Mouse (Mus musculus) heart, postnatal 25 days (tissue): ENCODE data around the gene Prop1. TPM values are rescaled to one million over a fixed set of nuclear protein-coding genes. Genes with fewer than 3 reads are reported as not detected.
A peak's percentile ranks its signal among the peaks of the same experiment; 100 is the strongest.

Source experiments
- DNase-seq: peaks from one replicate; pipeline ENCODE4 v3.0.0; 2022; ENCODE audit warnings: low spot score
- intact Hi-C: fragments of 180-260 bp; cut with DNase I; formaldehyde crosslinking; loops from one replicate; pipeline ENCODE4 v1.15.1; 2025
- total RNA-seq, 2 experiments: library from RNA; stranded (reverse); gene quantifications; 2 replicates each; pipeline ENCODE4 v1.2.3; 2021

Gene Prop1
- not detected for total RNA-seq

DNA sequence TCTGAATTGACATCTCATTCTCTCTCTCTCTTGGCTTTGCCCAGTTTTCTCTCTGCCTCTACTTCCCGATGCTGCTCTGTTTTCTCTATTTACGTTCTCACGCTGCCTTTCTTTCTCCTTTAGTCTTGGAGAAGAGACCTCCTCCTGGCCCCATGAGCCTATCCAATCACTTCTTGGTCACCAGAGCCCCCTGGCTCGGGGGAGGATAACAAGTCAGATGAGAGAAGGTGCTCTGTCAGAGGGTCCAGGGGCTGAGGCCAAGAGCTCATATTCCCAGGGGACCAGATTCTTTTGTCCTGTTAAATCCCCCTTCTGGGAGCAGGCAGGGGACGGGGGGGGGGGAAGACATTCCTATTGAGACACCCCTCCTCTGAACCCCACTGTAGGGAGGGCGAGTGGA, at the start of gene Prop1:
Gene Prop1 (minus strand): TSS at position 101 of the 400 bp plus-strand sequence.
- DNase-seq, result no peak

DNA sequence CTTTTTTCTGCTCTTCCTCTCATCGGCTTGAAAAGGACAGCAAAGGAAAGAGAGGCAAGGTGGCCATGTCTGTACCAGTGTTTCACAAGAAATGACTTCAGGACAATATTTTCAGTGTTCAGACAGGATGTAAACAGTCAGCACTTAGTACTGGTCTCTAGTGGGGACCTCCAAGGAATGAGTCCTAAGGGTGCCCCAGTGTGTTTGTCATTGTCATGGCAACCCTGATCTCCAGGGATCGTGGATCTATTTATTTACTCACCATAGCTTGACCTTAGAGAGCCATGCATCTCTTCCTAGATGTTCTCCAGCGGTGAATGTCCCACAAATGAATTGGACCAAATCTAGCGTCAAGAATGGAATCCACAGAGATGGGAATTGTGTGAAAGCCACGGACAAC, 49.7 kb upstream of the Prop1 start, which contains the start of gene Olfr51:
Gene Olfr51 (plus strand): TSS at position 301 of the 400 bp plus-strand sequence.
- intact Hi-C loops, result no loop called here
- DNase-seq, result no peak

More for the DNA sequence above, at the start of gene Prop1:
- intact Hi-C loops, result no loop called here

DNA sequence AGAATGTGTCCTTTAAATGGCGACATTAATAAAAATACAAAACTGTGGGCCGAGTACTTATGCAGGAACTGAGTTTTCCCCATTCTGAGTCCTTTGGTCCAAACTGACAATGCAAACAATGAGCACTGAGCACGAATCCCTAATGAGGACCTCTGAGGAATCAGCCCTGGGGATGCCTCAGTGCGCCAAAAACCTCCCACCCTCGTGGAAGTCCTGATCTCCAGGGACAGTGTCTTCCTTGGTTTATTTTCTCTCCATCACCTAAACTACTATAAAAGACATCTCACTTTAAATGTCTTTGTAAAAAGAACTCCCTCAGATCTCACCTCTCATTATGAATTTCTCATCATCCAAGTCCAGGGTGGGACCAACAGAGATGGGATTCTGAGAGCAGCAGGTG, 28.1 kb upstream of the Prop1 start, which contains the start of gene Olfr1377:
Gene Olfr1377 (plus strand): TSS at position 301 of the 400 bp plus-strand sequence.
- no peak for DNase-seq
- intact Hi-C loops, result no loop called here

DNA sequence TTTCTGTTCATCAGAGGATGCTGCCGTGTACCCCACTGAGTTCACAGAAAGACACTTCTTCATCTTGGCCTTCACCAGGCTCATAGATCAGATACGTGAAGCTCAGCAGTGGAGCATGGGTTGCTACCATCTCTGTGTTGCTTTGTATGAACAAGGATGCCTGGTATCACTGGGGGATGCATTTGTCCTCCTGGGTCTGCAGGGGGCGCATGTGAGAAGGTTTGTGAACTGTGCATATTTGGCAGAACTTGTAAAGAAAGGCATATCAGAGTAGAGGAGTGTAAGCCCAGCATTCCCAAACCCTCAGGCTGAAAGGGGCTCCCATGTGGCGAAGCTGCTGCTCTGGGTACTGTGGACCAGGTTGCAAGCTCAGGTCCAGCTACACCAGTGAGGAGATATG, 23.7 kb upstream of the Prop1 start:
- intact Hi-C loops, result no loop called here
- no peak for DNase-seq

DNA sequence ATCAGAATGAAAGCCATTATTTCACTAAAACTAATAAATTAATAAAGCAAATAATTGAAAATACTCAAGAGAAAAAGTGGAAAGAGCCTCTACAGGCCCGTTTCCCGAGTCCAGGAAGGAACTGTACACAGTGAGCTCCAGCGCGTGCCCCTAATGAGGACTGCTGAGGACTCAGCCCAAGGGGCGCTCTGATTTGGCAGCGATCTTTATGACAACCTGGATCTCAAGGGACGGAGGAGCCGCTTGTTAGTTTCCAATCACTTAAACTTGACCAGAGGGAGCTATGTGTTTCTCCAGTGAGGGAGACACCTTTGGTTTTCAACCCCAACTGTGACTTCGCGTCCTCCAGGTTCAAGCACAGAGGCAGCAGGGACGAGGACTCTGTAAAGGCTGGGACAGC, 12.7 kb upstream of the Prop1 start, which contains the start of gene Olfr1378:
Gene Olfr1378 (plus strand): TSS at position 301 of the 400 bp plus-strand sequence.
- intact Hi-C loops, result no loop called here
- DNase-seq, result no peak

DNA sequence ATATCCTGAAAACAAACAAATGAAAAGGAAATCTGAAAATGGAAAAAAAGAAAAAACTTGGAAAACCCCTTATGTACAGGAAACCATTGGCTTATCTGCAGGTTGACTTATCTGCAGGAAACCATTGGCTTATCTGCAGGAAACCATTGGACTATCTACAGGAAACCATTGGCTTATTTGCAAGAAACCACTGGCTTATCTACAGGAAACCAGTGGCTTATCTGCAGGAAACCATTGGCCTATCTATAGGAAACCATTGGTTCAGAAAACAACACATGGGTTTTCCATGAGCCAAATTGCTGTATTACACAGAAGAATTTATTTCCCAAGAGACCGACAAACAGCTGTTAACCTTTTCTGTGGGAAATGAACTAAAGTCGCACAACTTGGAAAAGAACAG, 11.3 kb upstream of the Prop1 start:
- DNase-seq, result no peak
- intact Hi-C loops, result no loop called here

DNA sequence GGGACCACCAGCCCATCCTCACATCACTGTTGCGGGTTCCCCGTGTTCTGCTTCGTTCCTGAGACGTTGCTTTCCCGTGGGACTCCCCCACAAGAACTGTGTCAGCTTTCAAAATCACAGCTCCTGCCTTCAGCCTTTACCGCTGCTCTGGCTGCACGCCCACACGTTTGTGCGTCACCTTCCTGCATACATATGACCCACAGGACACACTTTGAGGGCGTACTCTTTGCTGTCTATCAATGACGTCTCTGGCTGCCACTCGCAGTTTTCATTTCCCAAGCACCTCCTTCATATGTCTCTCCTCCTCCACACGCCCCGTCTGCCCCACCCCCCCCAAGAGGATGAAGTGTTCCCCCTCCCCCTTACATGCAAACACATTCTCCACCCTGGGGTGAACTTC, 1.3 kb downstream of the Prop1 start:
- DNase-seq, result no peak
- intact Hi-C loops, result no loop called here

DNA sequence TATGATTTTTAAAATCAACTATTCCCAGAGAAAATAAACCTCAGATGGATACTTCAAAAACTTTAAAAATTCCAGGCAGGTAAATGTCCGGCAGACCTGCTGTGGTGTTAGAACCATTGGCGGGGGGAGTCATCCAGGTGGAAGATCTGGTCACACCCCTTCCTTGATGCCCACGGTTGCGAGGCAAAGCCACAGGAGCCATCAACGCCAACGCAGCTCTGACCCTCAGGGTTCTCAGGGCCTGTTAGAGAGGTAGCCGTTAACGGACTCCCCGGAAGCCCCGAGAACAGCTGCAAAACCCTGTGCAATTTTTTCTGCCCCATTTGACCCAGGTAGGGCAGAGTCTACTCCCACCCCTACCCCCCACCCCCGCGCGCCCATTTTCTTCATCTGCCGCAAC, 10.1 kb downstream of the Prop1 start, which contains the start of gene 4933414I15Rik:
Gene 4933414I15Rik (minus strand): TSS at position 260 of the 400 bp plus-strand sequence.
- DNase-seq, result no peak
- intact Hi-C loops, result loop anchor here (10.0 kb wide), 2 partner anchors 321 to 591 kb away; partner anchors contain the start of genes BC049762 and Clk4

DNA sequence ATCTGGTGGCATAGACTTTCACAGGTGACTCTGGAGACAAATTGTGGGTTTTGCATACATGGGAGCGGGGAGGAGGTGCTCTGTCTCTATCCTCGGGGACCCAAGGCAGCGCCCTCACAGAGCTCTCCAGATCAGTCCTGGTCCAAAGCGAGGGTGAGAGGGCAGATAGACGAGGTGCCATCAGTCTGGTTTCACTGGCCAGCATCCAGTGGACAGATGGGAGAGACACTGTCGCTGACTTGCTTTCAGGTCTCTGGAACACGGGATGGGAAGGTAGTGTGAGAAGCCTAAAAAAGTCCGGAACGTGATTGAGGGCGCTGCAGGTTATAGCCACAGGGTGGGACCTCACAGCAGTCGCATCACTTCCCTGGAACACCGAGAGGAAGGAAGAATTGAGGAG, 11.2 kb downstream of the Prop1 start:
- intact Hi-C loops, result loop anchor here (10.0 kb wide), 2 partner anchors 322 to 592 kb away; partner anchors contain the start of genes BC049762 and Clk4

DNA sequence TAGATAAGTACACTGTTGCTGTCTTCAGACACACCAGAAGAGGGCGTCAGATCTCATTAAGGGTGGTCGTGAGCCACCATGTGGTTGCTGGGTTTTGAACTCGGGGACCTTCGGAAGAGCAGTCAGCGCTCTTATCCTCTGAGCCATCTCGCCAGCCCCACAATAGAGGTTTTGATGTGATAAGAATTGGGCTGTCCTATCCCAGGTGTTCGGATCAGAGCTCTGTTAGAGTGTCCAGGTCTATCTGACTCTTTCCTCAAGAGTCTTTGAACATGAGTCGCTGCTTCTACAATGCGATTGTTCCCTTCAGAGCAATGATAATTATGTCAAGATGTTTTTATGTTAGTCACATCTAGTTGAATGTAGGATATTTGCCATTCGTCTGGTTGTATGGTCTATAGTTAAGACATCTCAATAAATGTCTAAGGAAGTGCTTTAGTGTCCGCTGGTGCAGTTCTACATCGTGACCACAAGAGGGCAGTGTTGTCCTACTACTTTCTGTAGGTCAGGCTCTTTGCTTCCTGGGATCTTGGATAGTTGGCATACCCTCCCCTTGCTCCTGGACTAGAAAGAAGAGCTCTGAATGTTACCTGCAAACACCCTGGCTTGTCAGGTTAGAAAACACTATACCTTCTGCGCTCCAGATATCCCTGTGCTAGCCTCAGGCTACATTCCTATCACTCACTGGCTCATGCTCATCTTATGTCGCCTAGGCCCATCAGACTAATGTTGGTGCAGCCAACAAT, 13.8 kb downstream of the Prop1 start:
- intact Hi-C loops, result loop anchor here (1.0 to 10.0 kb wide), 3 partner anchors 94 to 595 kb away; partner anchors contain the start of genes BC049762 and Clk4
- no peak for DNase-seq

More for the DNA sequence above, 11.2 kb downstream of the Prop1 start:
- no peak for DNase-seq

DNA sequence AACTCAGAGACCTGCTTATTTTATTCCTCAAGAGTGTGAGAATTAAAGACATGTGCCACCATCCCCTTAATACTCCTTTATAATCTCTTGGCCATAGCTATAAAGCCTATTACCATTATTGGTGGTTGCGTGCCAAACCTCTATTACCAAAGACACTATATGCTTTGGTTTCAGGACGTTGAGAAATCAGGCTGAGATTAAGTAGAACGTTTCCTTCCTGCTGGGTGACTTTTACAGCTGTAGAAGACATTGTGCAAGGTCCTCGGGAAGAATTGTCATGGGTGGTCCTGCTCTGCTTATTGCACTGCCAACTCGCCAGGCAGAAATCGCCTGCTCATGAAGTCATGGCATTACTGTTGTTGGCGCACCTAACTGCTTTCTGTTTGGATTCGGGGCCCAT, 15.1 kb downstream of the Prop1 start:
- intact Hi-C loops, result no loop called here

DNA sequence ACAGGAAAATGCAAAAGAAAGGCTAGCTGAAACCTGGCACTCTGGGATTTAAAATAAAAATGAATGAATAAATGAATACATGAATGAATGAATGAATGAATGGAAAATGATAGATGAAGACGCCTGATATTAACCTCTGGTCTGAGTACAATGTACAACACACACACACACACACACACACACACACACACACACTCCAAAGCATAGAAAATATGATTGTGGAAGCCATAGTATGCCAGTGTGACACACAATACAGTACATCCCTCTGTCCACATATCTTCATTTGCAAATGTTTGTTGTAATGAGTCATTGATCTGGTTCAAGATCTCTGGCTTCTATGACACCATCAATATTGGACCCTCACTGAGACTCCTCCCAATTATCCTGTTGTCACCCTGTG, 21.5 kb downstream of the Prop1 start:
- no peak for DNase-seq
- intact Hi-C loops, result loop anchor here (2.0 to 5.0 kb wide), 3 partner anchors 45 to 125 kb away; partner anchors contain the start of genes Zfp354c and Zfp454

More for the DNA sequence above, 15.1 kb downstream of the Prop1 start:
- DNase-seq, result no peak

DNA sequence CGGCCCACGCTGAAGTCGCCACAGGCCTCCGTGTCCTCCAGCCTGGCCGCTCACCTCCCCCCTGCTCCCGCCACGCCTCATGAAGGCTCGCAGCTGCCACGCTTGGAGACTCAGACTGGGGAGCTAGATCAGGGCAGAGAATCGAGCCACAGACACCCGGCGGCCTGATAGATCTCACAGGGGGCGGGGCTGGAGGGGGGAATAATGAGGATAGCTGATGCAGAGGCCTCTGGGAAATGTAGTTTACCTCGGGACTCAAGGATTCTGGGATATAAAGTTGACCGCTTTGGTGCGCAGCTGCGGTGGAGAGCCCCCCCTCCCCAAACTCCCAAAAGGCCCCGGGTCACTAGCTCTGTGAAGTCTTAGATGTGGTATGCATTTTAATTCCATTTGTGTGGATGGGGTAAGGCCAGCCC, 22.1 kb downstream of the Prop1 start, which contains the start of gene Zfp354b:
Gene Zfp354b (minus strand): TSS at position 183 of the 416 bp plus-strand sequence.
- peak; percentile 59 for DNase-seq
- intact Hi-C loops, result loop anchor here (2.0 to 5.0 kb wide), 3 partner anchors 15 to 104 kb away; partner anchors contain the start of genes Zfp2, Zfp354c and Zfp454

DNA sequence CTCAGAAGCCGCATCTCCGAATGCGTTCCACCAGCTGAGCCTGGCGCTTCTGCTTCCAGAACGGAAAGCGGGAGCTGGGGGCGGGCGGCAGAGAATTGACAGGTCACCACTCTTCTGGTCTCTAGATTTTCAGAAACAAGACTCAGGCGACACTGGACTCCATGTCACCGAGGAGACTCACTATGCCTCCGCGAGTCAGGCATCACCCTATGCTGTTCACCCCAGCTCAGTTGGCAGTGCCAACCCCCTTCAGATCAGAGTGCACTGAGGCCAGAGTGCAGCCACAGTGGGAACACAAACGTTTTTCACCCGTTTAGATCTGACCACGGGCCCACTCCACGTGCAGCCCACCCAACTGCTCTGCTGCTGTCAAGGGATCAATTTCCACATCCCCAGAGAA, 22.5 kb downstream of the Prop1 start:
- intact Hi-C loops, result loop anchor here (2.0 to 5.0 kb wide), 3 partner anchors 14 to 104 kb away; partner anchors contain the start of genes Zfp2, Zfp354c and Zfp454
- no peak for DNase-seq

DNA sequence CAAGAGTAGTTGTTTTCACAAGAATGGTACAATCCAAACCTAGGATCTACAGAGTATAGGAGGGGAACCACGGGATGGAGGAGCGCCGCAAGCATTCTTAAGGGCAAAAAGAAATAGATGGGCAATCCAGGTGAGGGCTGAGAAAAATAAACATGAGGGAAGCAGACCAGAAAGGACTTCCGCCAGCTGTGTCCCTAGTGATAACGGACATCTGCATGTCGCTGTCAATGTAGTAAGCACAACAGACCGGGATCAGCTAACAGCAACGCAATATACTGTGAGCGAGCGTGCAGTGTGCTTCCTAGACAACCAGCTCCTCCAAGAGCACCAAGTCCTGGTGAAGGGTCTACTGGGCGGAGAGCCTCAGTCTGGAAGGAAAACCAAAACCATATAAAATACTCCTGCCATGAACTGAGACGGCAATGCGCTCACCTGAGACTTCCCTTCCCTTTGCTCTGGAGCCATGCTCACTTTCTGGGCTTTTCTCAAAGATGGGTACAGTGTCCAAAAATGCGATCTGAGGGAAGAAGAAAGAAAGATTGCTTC, 23.0 kb downstream of the Prop1 start:
- intact Hi-C loops, result loop anchor here (2.0 to 5.0 kb wide), 3 partner anchors 14 to 103 kb away; partner anchors contain the start of genes Zfp2, Zfp354c and Zfp454

DNA sequence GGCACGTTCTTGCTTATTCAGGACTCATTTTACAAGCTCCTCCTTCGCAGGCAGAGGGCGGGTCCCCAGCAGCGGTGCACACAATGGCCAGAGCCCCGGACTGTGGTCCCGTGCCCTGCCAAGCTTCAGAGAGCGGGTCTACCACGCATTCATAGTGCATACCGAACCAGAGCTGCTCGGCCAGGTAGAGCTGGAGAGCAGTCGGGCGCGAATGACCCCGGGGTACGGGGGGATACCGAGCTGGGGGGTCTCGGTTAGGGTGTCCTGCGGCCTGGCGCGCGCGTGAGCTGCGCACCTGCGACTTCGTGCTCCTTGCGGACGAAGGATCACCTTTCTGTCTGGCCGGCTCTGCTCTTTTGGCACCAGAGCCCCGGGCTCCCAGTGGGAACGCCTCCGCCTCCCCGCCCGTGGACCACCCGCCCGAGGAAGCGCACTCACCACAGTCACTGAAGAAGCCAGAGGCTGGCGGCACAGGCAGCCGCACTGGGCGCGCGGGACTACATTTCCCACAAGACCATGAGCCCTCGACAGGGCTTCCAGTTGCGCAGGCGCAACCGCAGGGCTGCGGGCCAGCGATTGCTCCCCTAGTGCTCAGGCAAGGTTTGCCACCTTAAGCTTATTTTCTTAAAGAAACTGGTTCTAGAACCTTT, 37.8 kb downstream of the Prop1 start, which contains the start of gene Zfp2:
Gene Zfp2 (minus strand): TSS at position 495 of the 650 bp plus-strand sequence.
- intact Hi-C loops, result loop anchor here (2.0 to 5.0 kb wide), 3 partner anchors 15 to 73 kb away; partner anchors contain the start of genes Zfp354b and Zfp879
- DNase-seq, result peak; percentile 82

More for the DNA sequence above, 23.0 kb downstream of the Prop1 start:
- DNase-seq, result no peak

DNA sequence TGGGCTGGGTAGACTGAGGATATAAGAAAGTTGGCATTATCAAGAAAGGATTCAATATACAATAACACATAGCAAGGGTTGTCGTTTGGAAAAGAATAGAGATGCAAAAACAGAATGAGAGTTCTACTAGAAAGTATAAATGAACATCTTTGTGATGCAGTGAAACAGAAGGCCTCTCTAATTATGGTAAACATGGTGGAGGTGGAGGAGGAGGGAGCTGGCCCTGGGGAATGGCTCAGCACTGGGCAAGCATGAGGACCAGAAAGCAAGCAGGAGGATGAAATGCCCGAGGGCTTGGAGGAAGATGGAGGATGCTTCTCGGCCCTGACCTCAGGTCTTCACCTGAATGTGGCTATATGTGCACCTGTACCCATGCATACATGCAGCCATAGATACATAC, 39.1 kb downstream of the Prop1 start:
- no peak for DNase-seq
- intact Hi-C loops, result loop anchor here (2.0 kb wide), 1 partner anchor 26 kb away; no protein-coding TSS in a partner anchor

DNA sequence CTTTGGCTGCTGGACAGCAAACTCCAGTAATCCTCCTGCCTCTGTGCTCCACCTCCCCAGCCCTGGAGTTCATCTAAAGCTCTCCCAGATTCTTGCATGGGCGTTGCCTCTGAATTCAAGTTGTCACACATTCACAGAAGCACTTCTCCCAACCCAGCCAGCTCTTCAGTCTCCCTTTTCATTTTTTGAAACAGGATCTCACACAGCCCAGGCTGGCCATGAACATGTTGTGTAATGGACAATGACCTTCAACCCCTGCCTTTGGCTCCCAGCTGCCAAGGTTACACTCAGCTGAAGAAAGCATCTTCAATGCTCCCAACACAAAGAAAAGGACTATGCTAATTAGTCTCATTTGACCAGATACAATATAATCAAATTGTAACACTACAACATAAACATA, 40.3 kb downstream of the Prop1 start:
- no peak for DNase-seq
- intact Hi-C loops, result no loop called here

DNA sequence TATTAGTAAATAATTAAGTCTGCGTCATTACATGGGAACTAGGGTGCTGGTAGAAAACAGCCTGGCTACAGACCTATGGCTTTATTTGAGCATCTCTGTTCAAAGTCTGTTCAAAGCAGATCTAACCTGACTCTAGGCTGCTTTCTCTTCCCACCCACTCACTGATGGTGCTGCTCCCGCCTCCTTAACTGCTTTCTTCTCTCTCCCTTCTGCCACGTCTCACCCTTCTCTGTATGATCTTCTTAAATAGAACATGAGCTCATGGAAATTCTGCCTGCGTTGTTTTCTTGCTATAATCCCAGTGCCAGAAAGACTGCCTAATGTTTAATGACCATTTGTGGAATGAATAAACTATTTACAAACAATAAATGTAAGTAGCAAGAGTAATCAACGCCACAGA, 45.4 kb downstream of the Prop1 start:
- no peak for DNase-seq
- intact Hi-C loops, result no loop called here
